Mouse (Mus musculus) megakaryocyte, embryonic 14.5 days (primary cell): ENCODE results near the gene Zfp384.

Experiments
- FLI1 ChIP-seq: IDR thresholded peaks from 2 replicates; pipeline ENCODE4 v1.6.1; 2012; ENCODE audit warnings: low read length, inconsistent platforms, mixed read lengths
- GATA1 ChIP-seq: IDR thresholded peaks from 3 replicates; pipeline ENCODE4 v1.6.1; 2012; ENCODE audit warnings: mixed read lengths, low read length, inconsistent platforms, borderline replicate concordance

GRCm38 (mm10) chr6:125067571-125067995, 58.6 kb downstream of the Zfp384 start, which contains the start of gene Lpar5:
- TF ChIP-seq GATA1 = no peak
- no peak for TF ChIP-seq FLI1
